Mouse (Mus musculus): ENCODE data around the gene Tpp1. TPM values are rescaled to one million over a fixed set of nuclear protein-coding genes. Genes with fewer than 3 reads are reported as not detected.
A peak's percentile ranks its signal among the peaks of the same experiment; 100 is the strongest.

The Tpp1 gene
- total RNA-seq, 2 experiments from 2014 or later, result 59.7 to 67.7 TPM

DNA sequence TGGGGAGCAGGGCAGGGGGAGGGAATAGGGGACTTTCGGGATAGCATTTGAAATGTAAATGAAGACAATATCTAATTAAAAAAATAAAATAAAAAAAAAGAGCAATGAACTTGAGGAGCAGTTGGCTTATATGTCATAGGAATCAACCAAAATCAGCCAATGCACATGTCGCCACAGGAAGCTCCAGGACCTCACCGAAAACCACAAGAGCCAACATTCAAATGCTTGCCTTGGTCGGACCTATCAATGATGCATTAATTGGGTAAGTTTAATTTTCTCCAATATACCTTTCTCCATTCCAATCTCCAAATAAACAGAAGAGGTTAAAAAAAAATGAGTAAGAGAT is 25.1 kb downstream of the Tpp1 start:
- DNase-seq, result no peak

DNA sequence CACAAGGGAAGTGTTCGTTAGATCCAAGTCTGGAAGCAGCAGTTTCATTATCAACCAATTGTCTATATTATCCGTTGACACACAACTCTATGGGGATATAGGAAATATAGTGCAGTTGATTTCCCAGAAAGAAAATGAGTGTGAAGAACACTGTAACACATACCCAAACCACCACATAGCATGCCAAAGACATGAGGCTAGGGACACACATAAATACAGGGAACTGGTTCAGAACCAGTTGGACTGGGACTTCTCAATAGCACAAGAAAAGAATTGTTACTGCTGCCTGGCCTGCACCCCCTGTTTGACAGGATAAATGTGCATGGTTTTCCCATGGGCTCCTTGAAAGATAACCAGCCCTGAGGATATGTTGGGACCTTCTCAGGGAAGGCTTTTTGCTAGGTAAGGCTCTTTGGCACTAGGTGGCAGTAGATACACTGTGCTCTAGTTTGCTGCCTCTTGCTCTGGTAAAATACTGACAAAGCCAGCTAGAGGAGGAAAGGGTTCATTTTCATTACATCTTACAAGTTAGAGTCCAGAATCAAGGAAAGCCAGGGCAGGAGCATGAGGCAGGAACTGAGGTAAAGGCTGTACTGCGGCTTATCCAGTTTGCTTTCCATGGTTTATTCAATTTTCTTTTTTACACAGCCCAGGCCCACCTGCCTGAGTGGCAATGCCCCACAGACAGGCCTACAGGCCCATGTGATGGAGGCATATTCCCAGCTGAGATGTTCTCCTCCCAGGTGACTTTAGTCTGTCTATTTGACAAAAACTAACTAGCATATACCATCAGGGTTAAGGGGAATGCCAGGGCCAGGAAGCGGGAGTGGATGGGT is 25.7 kb downstream of the Tpp1 start:
- DNase-seq, result peak; percentile 35 to 42

DNA sequence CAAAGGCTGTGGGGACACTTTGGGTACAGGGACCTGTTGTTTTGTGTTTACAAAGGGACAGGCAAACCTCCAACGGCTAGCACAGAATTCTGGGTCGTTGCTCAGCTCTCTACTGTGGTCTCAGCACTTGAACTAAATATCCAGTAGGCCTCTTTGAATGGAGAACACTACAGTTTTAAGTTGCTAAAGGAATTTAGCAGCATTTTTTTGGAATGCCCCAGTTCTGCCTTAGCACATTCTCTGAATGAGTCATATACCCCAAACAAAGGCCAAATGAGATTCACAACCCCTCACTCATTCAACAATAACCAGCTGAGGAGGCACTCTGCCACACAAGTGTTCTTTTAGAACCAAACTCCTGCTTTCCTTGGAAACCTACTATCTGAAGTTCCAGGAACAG is 30.1 kb downstream of the Tpp1 start:
- no peak for DNase-seq

DNA sequence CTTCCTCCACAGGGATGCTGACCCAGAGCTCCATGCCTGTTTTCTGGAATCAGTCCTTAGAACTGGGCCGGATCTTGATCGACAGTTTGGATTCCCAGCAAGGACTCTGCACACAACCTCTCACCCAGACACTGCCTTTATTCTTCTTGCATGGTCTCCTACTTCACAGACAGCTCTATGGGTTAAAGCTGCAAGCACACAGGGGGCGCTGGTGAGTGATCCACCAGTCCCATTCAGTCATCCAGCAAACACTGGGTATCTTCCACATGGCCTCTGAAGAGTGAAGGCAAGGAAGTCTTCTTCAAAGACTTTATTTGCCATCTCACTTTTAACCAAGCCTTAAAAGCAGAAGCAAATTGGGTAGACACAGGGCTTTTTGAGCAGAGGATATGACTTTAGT is 36.7 kb downstream of the Tpp1 start:
- no peak for DNase-seq

DNA sequence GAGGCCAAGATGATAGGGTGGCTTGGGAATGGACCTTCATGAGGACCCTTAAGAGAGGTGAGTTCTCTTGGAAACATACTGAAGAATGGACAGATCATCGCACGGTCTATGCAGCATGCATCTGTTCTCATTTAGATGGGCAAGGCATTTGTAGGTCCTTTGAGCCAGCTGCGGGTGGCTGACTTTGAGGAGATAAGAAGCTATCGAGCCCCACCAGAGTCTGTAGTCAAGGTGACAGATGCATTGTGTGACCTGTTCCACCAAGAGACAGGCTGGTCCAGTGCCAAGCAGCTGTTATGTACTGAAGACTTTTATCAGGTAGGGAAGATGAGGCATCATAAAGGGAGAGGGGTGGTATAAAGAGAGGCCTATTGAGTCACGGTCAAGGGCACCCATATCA is 43.3 kb downstream of the Tpp1 start:
- no peak for DNase-seq

DNA sequence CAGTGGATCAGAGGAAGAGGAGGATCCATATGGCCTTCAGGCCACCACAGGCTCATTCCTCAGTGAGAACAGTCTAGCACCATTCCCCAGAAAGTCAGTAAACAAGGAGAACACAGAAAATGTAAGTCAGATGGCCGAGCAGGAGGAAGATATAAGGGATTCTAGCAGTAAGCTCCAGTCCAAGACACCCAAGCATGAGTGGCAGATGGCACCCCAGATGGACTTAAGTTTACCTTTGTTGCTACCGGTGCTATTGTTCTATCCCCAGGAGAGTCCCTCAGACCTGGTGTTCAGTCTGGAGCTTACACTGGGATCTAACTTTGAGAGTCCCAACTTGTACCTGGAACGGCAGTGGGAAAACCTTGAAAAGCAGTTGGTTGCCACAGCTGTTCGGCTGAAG is 48.2 kb downstream of the Tpp1 start:
- no peak for DNase-seq

DNA sequence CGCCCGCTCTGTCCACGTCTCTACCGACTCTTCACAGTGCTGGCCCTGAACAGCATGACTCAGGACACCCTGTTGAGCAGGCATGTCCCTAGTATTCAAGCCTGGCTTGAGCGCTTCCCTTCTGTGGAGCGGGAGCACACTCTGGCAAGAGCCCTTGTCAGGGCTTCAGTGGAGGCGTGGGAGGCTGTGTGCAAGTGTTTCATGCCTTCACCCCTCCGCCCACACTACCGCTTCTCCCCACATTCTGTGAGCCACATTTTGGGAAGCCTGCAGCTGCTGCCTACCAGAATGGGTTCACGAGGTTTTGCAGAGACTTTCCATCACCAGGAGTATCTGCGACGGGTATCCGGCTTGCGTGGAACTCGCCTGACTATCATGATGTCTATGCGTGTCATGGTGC is 48.9 kb downstream of the Tpp1 start:
- peak; percentile 27 to 40 for DNase-seq

Other genes starting within 250 kb of the Tpp1 start
- gene Smpd1, start 197.9 kb downstream of the Tpp1 start, total RNA-seq (2021), result 10 to 100 TPM; 78.8 to 87.0 TPM
- 100 to 1,000 TPM; 352 to 385 TPM for gene Apbb1, start 170.6 kb downstream of the Tpp1 start, total RNA-seq (2021)
- under 1 TPM in 1 of 2 experiments, not detected in 1; 0.22 TPM for gene Hpx, start 152.1 kb downstream of the Tpp1 start, total RNA-seq (2021)
- gene Trim3, start 118.7 kb downstream of the Tpp1 start, total RNA-seq (2021), result 100 to 1,000 TPM; 129 to 139 TPM
- 10 to 100 TPM; 67.3 to 67.7 TPM for gene Timm10b, start 112.2 kb downstream of the Tpp1 start, total RNA-seq (2021)
- gene Arfip2, start 111.8 kb downstream of the Tpp1 start, total RNA-seq (2021), result 100 to 1,000 TPM in 1 of 2 experiments, 10 to 100 TPM in 1; 96.9 to 108 TPM
- gene Gm45799, start 111.7 kb downstream of the Tpp1 start, total RNA-seq (2021), result 10 to 100 TPM; 14.7 TPM
- gene Dnhd1, start 101.4 kb downstream of the Tpp1 start, total RNA-seq (2021), result 1 to 10 TPM; 5.5 to 6.5 TPM
- 10 to 100 TPM; 76.6 to 81.7 TPM for gene Ilk, start 15.6 kb downstream of the Tpp1 start, total RNA-seq (2021)
- 10 to 100 TPM; 10.7 to 15.8 TPM for gene Rrp8, start 14.8 kb downstream of the Tpp1 start, total RNA-seq (2021)
- 100 to 1,000 TPM; 119 to 122 TPM for gene Taf10, start 7.9 kb downstream of the Tpp1 start, total RNA-seq (2021)
- 10 to 100 TPM; 13.9 to 15.6 TPM for gene Dchs1, start 35.4 kb upstream of the Tpp1 start, total RNA-seq (2021)
- gene Mrpl17, start 58.9 kb upstream of the Tpp1 start, total RNA-seq (2021), result 100 to 1,000 TPM; 107 to 108 TPM
- 1 to 10 TPM in 1 of 2 experiments, under 1 TPM in 1; 0.96 to 1.5 TPM for gene Gm4070, start 201.7 kb upstream of the Tpp1 start, total RNA-seq (2021)

Measured in layer of hippocampus, postnatal 36 days (tissue).